Mouse (Mus musculus) right cerebral cortex, postnatal 14 days (tissue): ENCODE measurements around the gene Fam151b.

Experiments used
- DNase-seq: peaks from one replicate; pipeline ENCODE4 v3.0.0; 2022

Fam151b gene

DNA sequence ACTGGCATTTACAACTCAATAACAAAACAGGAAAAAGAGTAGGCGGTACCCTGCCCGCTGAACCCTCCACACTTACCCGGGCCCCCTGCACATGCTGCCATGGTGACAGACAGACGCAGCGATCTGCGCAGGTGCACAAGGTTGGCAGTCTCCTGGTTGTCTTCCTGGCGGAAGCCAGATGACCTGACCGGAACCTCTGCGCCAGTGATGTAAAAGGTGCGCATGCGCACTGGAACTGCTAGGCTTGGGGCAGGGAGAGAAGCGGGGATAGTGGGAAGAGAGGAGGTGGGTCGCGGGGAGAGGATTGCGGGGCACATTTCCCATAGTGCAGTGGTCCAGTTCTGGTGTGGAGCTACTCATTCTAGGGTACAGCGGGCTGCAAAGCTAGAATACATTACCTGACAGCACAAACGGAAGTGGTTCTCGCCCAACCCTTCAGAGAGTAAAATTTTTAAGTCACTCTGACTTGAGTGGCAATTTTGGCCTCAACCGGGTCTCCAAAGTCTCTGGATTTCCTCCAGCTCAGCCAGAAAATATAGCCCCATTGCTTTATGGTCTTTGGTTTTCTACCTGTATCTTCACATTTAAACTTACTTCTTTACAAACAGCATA, at the start of gene Fam151b:
TSS of gene Fam151b (minus strand) at position 164 of the 612 bp plus-strand sequence.
- DNase-seq, result peak; percentile 90

- no peak for DNase-seq
These were observed 48.4 kb upstream of the Fam151b start for GRCm38 (mm10) chr13:92532216-92532615.

- DNase-seq, result no peak
These were observed 47.4 kb upstream of the Fam151b start for GRCm38 (mm10) chr13:92531237-92531636.

DNA sequence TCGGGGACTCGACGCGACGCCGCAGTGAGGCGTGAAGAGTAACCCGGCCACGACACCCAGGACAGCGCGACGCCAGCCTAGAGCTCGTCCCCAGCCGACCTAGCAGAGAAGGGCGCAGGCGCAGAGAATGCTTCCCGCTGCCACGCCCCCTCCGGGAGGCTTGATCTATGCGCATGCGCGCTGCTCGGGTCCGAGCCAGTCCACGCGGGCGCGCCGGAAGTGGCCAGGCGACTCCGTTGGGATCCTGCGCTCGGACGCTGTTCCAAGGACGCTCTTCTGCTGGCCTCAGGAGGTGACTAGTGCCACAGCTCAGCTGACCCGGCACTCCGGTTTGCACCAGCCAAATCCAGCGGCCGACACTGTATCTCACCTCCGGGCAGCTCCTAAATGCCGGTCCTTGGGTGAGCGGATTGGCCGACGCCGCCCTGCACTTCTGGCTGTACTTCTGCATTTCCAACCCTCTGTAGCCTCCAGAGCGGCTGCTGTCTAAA, 47.0 kb upstream of the Fam151b start, which contains the start of gene Zfyve16:
TSS of gene Zfyve16 (minus strand) at position 148 of the 491 bp plus-strand sequence.
- DNase-seq, result peak; percentile 98

- DNase-seq, result no peak
These were observed 46.3 kb upstream of the Fam151b start for GRCm38 (mm10) chr13:92529828-92530720.

DNA sequence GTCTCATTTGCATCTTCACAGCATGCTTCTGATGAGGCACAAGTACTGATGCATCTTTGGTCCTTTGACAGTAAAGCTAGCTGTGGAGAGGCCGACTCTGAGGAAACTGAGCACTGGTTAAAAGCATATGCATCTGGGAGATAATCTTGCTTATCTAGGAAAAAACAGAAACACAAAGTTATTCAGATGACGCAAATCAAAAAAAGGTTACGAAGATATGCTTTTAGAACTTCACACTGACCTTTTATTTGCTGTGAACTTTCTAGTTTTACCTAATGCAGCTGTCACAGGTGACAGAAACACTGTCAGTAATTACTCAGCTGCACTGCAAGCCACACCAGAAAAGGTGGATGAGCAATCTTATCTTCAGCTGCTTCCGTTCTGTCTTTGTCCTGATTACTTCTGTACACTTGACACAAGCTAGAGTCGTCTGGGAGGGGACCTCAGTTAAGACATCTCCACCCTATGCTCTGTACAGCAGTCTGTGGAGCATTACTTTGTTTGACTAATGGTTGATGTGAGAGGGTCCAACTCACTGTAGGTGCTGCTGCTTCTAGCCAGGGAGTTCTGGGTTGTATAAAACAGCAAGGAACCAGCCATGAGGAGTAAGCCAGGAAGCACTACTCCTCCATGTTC, 39.5 kb upstream of the Fam151b start:
- no peak for DNase-seq

- DNase-seq, result no peak
These were observed 21.1 kb upstream of the Fam151b start for GRCm38 (mm10) chr13:92504871-92505270.

GRCm38 (mm10) chr13:92491923-92492322, 8.1 kb upstream of the Fam151b start:
- DNase-seq, result no peak

GRCm38 (mm10) chr13:92490817-92491216, 7.0 kb upstream of the Fam151b start:
- DNase-seq, result no peak

GRCm38 (mm10) chr13:92483348-92483747, 467 bp downstream of the Fam151b start:
- peak; percentile 43 for DNase-seq

- no peak for DNase-seq
These were observed 13.7 kb downstream of the Fam151b start for GRCm38 (mm10) chr13:92470151-92470550.

- no peak for DNase-seq
These were observed 14.4 kb downstream of the Fam151b start for GRCm38 (mm10) chr13:92469381-92469780.

DNA sequence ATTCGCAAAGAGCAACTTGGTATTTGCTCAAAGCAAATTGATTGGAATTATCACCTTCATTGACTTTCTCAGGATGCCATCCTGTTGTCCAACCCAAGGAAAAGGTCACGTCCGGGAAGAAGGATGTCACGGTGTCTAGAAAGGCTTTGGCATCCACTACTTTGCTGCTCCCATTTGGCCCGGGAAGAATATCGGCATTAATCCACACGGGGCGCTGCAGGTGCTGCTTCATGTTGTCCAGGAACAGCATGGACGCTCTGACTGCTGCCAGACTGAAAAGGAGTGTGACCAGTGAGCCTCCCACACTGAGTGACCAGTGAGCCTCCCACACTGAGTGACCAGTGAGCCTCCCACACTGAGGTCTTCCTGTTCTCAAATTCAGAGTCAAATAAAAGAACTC, 15.9 kb downstream of the Fam151b start:
- DNase-seq, result no peak

GRCm38 (mm10) chr13:92464698-92465097, 19.1 kb downstream of the Fam151b start:
- DNase-seq, result no peak

- DNase-seq, result no peak
These were observed 36.9 kb downstream of the Fam151b start for GRCm38 (mm10) chr13:92446872-92447271.

- no peak for DNase-seq
These were observed 43.5 kb downstream of the Fam151b start for GRCm38 (mm10) chr13:92440286-92440685.

- no peak for DNase-seq
These were observed 45.2 kb downstream of the Fam151b start for GRCm38 (mm10) chr13:92438656-92439055.

DNA sequence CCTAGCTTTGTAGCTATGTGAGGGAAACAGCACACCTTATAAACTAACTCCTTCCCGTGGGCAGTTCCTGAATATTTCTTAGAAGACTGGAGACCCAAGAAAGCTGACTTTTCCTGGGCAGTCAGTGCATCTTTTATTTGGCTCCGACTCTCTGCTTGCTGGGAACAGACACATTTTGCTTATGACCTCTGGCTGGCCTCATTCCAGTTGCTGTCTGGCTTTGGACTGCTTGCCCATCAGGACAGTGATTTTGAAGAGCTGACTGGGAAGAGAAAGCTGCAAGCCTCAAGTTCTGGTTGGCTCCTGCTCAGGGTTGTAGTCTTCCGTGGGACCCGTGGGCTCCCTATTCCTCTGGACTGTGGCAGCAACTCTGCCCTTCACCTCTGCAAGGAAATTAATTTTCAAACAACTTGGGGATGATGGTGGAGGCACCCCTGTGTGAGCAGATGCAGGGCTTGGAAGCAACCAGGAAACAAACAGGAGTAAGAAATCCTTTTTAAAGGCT, 56.4 kb downstream of the Fam151b start:
- no peak for DNase-seq

- peak; percentile 26 for DNase-seq
These were observed 57.3 kb downstream of the Fam151b start for GRCm38 (mm10) chr13:92426294-92427051.

- peak; percentile 50 for DNase-seq
These were observed 58.0 kb downstream of the Fam151b start, which contains the start of gene Ankrd34b for GRCm38 (mm10) chr13:92425758-92426264. Ankrd34b (plus strand) TSS chr13:92425896.

- no peak for DNase-seq
These were observed 60.1 kb downstream of the Fam151b start for GRCm38 (mm10) chr13:92423711-92424110.

DNA sequence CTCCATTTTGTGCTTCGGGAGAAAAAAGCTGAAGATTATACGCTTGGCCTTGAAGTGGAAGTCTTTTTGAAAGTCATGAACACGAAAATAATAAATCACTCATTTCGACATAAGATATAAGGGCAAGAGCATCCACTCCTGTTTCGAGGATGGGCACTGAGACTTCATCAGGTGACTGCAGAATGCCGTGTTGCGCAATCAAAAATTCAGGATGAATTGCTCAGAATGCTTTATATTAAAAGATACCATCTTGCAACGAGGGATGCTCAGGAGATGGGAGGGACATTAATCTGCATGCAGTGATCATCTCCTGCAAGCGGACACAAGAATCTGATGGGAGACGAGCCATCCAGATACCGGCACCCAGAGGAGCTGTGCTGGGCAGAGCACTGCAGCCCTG, 64.2 kb downstream of the Fam151b start:
- no peak for DNase-seq
